Mouse (Mus musculus) hindbrain, postnatal 0 days (tissue): ENCODE data around the gene Il15ra. TPM values are rescaled to one million over a fixed set of nuclear protein-coding genes. Genes with fewer than 3 reads are reported as not detected.

Source experiments
- ATAC-seq: fragments of 200-750 bp; cut with Nextera tagmentation; 2 replicates; pipeline ENCODE4 v1.8.0; 2017; ENCODE audit warnings: mild to moderate bottlenecking, moderate TSS enrichment, moderate library complexity
- DNase-seq: peaks from one replicate; pipeline ENCODE4 v3.0.0-alpha.2; 2015; ENCODE audit warnings: low spot score
- H3K27ac ChIP-seq: fragments of 300-500 bp; sonication (generic); 2 replicates; pipeline ENCODE4 v1.5.1; 2014; ENCODE audit warnings: mild to moderate bottlenecking
- H3K27me3 ChIP-seq: fragments of 300-500 bp; sonication (generic); 2 replicates; pipeline ENCODE4 v1.6.1; 2014; ENCODE audit warnings: low read length, mixed read lengths; ENCODE audit not compliant: insufficient read depth
- H3K36me3 ChIP-seq: fragments of 300-500 bp; sonication (generic); 2 replicates; pipeline ENCODE4 v1.6.1; 2014; ENCODE audit warnings: low read length, mixed read lengths; ENCODE audit not compliant: insufficient read depth
- H3K4me1 ChIP-seq: fragments of 300-500 bp; sonication (generic); 2 replicates; pipeline ENCODE4 v1.6.1; 2014; ENCODE audit warnings: antibody characterized with exemption, low read length, mixed read lengths; ENCODE audit not compliant: insufficient read depth
- H3K4me2 ChIP-seq: fragments of 300-500 bp; sonication (generic); 2 replicates; pipeline ENCODE4 v1.6.1; 2014; ENCODE audit warnings: low read depth, mild to moderate bottlenecking, low read length, moderate library complexity, mixed read lengths
- H3K4me3 ChIP-seq: fragments of 300-500 bp; sonication (generic); 2 replicates; pipeline ENCODE4 v1.5.1; 2014; ENCODE audit warnings: low read length
- H3K9ac ChIP-seq: fragments of 300-500 bp; sonication (generic); replicated peaks from 2 replicates; pipeline ENCODE4 v1.6.1; 2014; ENCODE audit warnings: mild to moderate bottlenecking, low read length, moderate library complexity, mixed read lengths
- H3K9me3 ChIP-seq: fragments of 300-500 bp; sonication (generic); 2 replicates; pipeline ENCODE4 v1.6.1; 2016; ENCODE audit warnings: low read length, mixed read lengths
- CTCF ChIP-seq: IDR thresholded peaks from 2 replicates; pipeline ENCODE4 v1.5.1; 2016; ENCODE audit warnings: antibody characterized with exemption, control low read depth, low read depth
- WGBS: fragments of 180-500 bp; shearing (Covaris S2); extraction: QIAGEN DNeasy Blood & Tissue Kit; methylation state at CpG from one replicate; pipeline ENCODE4 v1.1.7; 2014; 5-methylcytosine and 5-hydroxymethylcytosine counted together
- polyA plus RNA-seq: library from polyadenylated mRNA; unstranded; fragments of >200 nt; fragmentation: Nextera tagmentation; extraction: Ambion mirVana; gene quantifications from 2 replicates; pipeline ENCODE4 v1.2.1, GENCODE M21; 2015
- total RNA-seq: library from RNA; depleted of rRNA; stranded (reverse); fragments of >200 nt; gene quantifications from 2 replicates; pipeline ENCODE4 v1.2.3, GENCODE M21; 2014

The Il15ra gene
- total and polyA plus RNA-seq, 2 experiments from 2014 or later, result 0.47 to 2.0 TPM

GRCm38 (mm10) chr2:11664367-11664766 lies 40.7 kb upstream of the Il15ra start:
- H3K4me2 ChIP-seq, result peak overlapping the region; percentile 52
- no peaks in the 10 kb centered on the region for H3K9me3 ChIP-seq
- H3K4me3 ChIP-seq, result peak overlapping the region; percentile 16
- DNase-seq, result peak; percentile 37
- H3K36me3 ChIP-seq, result no peaks in the 10 kb centered on the region
- peak; percentile 81 for ATAC-seq
- H3K27me3 ChIP-seq, result no peaks in the 10 kb centered on the region
- no peaks in the 10 kb centered on the region for H3K4me1 ChIP-seq
- no peak for TF ChIP-seq CTCF
- 50% methylated on average over 6 of the region's 6 CpGs for WGBS
- no peak overlapping the region for H3K27ac ChIP-seq
- no peak overlapping the region for H3K9ac ChIP-seq

GRCm38 (mm10) chr2:11664806-11665205 lies 40.3 kb upstream of the Il15ra start:
- ATAC-seq (no peak), DNase-seq (no peak)
- Histone ChIP-seq H3K4me3 (no peak overlapping the region), H3K27ac (no peak overlapping the region), H3K27me3 (no peaks in the 10 kb centered on the region), H3K4me1 (no peaks in the 10 kb centered on the region), H3K4me2 (peak overlapping the region; percentile 52), H3K9ac (no peak overlapping the region), H3K9me3 (no peaks in the 10 kb centered on the region), H3K36me3 (no peaks in the 10 kb centered on the region)
- no peak for TF ChIP-seq CTCF
- 86% methylated on average over 4 of the region's 4 CpGs for WGBS

GRCm38 (mm10) chr2:11665326-11665725 lies 39.8 kb upstream of the Il15ra start:
- H3K9me3 ChIP-seq, result no peaks in the 10 kb centered on the region
- H3K9ac ChIP-seq, result no peak overlapping the region
- no peak for TF ChIP-seq CTCF
- no peak overlapping the region for H3K4me3 ChIP-seq
- H3K36me3 ChIP-seq, result no peaks in the 10 kb centered on the region
- no peak overlapping the region for H3K4me2 ChIP-seq
- no peaks in the 10 kb centered on the region for H3K27me3 ChIP-seq
- no peak for ATAC-seq
- no peak overlapping the region for H3K27ac ChIP-seq
- 91% methylated on average over 3 of the region's 3 CpGs for WGBS
- H3K4me1 ChIP-seq, result no peaks in the 10 kb centered on the region
- no peak for DNase-seq

GRCm38 (mm10) chr2:11672144-11672543 lies 32.9 kb upstream of the Il15ra start:
- Histone ChIP-seq H3K9ac (no peak overlapping the region), H3K4me1 (no peaks in the 10 kb centered on the region), H3K27ac (no peak overlapping the region), H3K4me3 (no peak overlapping the region), H3K27me3 (no peaks in the 10 kb centered on the region), H3K4me2 (no peak overlapping the region), H3K36me3 (no peaks in the 10 kb centered on the region), H3K9me3 (no peaks in the 10 kb centered on the region)
- DNase-seq (no peak), ATAC-seq (no peak)
- peak; percentile 41 for TF ChIP-seq CTCF
- WGBS, result 17% methylated on average over 3 of the region's 3 CpGs

GRCm38 (mm10) chr2:11679626-11680025 lies 25.5 kb upstream of the Il15ra start:
- Histone ChIP-seq H3K27me3 (no peaks in the 10 kb centered on the region), H3K4me2 (no peak overlapping the region), H3K27ac (no peak overlapping the region), H3K36me3 (no peaks in the 10 kb centered on the region), H3K4me1 (no peaks in the 10 kb centered on the region), H3K4me3 (no peak overlapping the region), H3K9ac (no peak overlapping the region), H3K9me3 (no peaks in the 10 kb centered on the region)
- ATAC-seq (no peak), DNase-seq (no peak)
- no peak for TF ChIP-seq CTCF
- 85% methylated on average over 7 of the region's 7 CpGs for WGBS

- Histone ChIP-seq H3K36me3 (no peaks in the 10 kb centered on the region), H3K9ac (no peak overlapping the region), H3K4me3 (no peak overlapping the region), H3K27me3 (no peaks in the 10 kb centered on the region), H3K4me2 (no peak overlapping the region), H3K27ac (no peak overlapping the region), H3K4me1 (no peaks in the 10 kb centered on the region), H3K9me3 (no peaks in the 10 kb centered on the region)
- DNase-seq (no peak), ATAC-seq (no peak)
- TF ChIP-seq CTCF, result no peak
- WGBS, result 69% methylated on average over 4 of the region's 4 CpGs
Measured at GRCm38 (mm10) chr2:11682712-11683111, 22.4 kb upstream of the Il15ra start.

GRCm38 (mm10) chr2:11686512-11686911 lies 18.6 kb upstream of the Il15ra start:
- Histone ChIP-seq H3K27me3 (no peaks in the 10 kb centered on the region), H3K36me3 (no peaks in the 10 kb centered on the region), H3K27ac (no peak overlapping the region), H3K9me3 (no peaks in the 10 kb centered on the region), H3K9ac (no peak overlapping the region), H3K4me2 (no peak overlapping the region), H3K4me1 (no peaks in the 10 kb centered on the region), H3K4me3 (no peak overlapping the region)
- ATAC-seq (no peak), DNase-seq (no peak)
- TF ChIP-seq CTCF, result no peak
- WGBS, result 90% methylated on average over 4 of the region's 4 CpGs
